Mouse (Mus musculus) right cerebral cortex, postnatal 14 days (tissue): ENCODE results near the gene Slc6a12.

Source experiments
- DNase-seq: peaks from one replicate; pipeline ENCODE4 v3.0.0; 2022

Gene Slc6a12

DNA sequence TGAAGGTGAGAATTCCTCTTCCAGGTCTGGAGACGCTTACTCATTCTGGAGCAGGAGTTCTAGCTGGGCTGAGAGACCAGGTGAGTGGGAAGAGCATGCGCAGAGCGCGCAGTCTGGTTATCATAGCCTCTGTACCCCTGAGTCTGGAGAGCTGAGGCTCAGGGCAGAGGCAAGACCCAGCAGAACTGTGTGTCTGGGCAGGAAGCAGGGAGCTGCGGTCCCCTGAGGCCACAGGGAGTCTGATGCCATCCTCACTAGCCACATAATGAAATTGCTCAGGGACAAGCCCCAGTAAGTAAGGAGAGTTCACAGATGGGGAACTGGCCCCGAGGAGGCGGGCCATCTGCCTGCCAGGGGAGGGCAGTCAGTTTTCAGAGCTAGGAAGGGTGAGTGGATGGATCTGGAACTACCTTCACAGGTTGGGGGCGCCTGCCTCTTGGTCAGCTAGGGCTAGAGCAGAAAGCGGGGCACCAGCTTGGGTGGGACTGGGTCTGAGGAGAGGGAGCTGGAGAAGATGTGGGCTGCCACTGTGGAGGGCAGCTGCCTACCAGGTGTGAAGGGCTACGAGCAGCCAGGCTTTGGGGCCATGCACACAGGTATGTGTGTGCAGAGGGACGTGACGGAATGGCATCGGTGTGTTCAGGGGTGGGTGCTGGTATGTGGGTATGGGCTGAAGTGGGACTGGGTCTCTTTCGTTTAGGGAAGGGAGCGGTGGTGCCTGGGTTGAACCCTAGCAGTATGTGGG lies at the start of gene Slc6a12:
Slc6a12 (plus strand) TSS at position 51 of the 745 bp plus-strand sequence.
- no peak for DNase-seq

DNA sequence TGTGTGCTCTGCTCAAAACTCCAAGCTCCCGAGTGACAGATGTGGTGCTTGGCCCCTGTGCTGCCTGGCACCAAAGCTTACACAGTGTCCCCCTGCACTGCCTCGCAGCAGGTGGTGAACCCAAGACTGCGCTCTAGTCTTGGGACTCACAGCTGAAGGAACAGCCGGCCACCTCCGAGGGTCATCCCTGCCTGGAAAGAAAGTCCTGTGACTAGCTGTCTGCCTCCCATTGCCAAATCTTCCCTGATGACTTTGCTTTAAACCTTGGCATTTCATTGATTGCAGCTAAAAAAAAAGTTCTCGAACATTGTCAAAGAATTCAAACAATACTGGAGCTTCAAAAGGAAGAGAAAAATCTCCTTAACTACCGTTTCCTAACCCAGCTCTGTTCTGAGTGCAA lies 43.6 kb upstream of the Slc6a12 start:
- no peak for DNase-seq

DNA sequence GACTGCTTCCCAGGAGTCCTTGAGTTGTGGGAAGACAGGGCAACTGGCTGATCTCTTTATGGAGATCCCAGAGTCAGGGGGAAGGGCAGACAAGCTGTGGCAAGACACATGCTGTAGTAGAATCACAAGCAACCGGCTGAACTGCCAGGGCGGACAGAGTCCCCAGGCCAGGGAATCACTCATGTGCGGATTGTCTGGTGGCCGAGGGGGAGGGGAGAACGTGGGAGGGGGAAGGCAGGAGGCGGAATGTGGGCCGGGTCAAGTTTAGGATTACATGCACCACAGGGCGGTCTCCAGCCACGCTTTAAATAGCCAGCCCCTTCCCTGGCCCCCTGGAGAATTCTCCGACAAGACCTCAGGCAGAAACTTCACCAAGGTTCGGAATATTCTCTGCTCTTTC lies 42.9 kb upstream of the Slc6a12 start, which contains the start of gene Slc6a13:
Slc6a13 (plus strand) TSS at position 274 of the 400 bp plus-strand sequence.
- DNase-seq = no peak

DNA sequence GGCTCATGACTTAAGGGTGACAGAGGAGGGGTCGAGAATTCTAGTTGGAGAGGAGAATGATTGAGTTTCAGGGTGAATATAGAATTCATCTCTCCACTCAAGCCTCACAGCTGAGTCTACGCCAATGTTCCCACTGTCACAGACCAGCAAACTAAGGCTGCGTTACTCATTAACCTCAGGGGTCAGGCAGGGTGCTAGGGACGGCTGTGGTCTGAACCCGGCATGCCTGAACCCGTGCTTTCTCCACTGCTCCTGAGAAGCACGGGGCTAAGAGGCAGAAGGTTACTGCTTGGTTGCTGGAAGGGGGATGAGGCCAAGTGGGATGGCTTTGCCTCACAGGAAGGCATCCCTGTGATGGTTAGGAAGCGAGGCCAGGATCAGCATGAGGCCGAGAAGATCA lies 42.4 kb upstream of the Slc6a12 start:
- DNase-seq = no peak

DNA sequence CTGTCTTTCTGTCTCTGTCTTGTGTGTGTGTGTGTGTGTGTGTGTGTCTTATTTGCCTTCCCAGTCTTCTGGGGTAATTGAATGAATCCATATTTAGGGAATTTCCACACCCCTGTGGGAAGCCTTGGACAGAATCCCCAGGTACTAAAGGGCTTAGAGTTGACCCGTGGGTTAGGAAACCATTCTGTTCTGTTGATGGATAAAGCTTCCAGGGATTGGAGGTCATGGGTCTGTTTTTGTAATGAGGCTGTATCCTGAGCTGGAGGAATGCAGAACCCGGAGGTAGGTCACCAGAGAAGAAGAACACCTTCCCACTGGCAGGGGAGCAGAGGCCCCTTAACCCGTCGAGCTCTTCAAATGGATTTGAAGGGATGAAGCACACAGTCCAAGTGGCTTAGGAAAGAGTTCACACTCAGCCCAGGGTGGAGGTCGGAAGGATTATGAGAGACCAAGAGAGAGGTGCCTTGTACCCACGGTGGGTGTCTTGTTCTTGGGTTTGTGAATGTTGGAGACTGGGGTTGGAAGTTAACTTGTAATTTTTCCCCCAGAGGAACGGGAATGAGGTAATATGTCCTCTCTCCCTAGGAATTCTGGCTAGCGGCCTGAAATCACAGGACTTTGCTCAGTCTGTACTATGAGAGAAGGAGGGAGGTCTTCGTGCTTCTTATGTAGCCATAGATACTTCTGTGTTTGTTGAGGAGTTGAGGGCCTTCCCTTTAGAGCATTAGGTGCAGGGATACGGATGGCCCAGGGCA lies 39.2 kb upstream of the Slc6a12 start:
- DNase-seq = no peak

DNA sequence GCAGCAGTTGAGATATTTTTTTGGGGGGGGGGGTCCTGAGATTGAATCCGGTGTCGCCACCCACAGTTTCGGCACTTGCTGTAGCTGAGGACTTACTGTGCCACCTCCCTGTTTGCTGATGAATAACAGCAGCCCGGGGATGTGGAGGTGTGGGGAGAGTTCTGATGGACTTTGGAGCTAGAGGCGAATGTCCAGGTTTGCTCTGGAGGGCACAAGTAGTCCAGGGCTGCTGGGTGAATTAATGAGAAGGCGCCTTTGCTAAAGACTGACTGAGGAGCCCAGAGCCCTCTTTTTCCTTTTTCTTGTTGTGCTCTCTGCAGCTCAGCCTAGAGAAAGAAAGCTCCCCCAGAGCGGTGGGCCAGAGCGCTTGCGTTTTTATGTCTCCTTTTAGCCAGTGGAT lies 38.2 kb upstream of the Slc6a12 start:
- DNase-seq = no peak

DNA sequence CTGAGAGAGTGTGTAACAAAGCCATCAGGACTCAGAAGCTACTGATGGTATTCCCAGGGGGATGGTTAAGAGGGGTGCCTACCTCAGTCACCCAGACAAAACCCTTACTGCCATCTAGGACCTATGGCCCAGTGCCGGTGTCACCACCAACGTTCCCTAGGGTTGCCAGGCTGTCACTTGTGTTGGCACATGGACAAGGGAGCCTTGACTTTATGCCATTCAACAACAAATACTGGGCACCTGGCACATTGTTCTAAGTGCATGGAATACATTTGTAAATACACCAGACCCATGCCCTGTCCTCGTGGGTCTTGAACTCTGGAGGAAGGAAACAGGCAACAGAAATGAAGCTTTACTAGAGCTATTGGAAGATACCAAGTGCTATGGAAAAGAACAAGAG lies 37.3 kb upstream of the Slc6a12 start:
- no peak for DNase-seq

DNA sequence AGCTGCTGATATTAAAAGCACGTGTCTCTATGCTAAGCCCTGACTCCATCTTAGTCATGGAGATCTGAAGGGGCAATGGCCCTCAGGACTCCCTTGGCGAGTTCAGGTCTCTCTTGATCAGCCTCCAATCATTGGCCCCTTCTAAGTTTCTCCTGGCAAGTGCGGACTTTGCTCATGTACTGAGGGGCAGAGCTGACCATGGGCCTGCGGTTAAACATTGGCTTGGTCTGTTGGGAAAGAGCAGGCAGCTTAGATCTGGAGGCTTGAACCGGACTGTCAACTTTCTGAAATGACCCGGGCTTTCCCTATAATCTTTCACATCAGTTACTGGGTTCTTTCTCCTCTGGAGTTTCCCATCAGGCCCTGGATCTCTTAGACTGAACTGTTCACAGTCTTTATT lies 31.9 kb upstream of the Slc6a12 start:
- DNase-seq = no peak

DNA sequence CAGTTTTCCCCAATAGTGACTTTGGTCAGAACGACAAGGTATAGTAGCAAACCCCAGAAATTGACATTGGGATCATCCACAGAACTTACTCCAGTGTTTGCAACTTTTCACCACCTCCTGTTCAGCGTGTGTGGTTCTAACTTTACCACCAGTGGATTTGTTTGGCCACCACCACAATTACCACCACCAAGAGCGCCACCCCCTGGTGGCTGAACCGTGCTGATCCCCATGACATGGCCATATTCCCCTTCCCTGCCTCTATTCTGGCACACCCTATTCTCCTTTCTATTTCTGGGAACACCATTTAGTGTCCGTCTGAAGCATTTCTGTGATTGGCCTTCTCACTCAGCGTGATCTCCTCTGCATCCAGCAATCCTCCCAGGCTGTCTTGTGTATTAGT lies 23.8 kb upstream of the Slc6a12 start:
- DNase-seq = no peak

DNA sequence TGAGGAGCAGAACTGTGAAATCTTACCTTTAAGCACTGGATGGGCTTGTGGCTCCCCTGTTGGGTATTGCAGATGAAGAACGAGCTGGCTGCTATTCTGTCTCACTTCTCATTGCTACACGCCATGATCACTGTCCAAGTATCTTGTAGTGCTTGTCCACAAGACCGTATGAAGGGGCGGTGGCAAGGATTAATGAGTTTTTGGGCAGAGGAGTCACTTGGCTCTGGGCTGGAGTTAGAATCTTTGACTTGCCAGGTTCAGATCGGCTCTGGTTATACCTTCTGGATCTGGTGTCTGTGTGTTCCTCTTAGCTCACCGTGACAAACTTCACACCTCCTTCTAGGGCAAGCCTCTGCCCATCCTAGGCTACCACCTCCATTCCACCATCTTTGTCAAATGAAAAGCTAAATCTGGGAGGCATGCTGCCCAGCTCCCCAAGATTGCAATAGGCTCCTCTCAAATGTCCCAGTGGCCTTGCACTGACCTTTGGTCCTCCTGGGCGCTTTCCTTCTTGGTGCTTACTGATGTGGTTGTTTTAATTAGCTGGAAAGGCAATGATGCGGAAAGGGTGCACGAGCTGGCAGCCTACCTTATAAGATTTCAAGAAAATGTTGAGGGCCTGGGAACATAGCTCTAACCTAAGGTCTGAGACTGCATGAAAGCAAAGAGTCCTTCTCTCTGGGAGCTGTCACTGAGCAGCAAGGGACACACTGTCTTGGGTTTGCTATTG lies 20.3 kb upstream of the Slc6a12 start:
- DNase-seq = no peak

DNA sequence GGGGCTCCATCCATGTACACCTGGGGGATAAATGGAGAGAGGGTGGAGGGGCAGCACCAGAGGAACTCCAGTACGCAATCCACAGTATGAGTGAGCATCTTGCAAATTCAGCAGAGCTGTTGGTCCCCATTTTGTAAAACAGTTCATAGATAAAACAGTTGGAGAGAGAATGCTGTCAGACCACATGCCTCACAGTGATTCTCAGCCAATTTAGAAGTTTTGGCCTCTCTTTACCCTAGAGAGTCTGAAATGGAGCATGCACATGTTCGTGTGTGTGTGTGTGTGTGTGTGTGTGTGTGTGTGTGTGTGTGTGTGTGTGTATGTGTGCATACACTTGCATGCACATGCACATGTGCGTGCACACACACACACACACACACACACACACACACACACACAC lies 17.6 kb upstream of the Slc6a12 start:
- no peak for DNase-seq

DNA sequence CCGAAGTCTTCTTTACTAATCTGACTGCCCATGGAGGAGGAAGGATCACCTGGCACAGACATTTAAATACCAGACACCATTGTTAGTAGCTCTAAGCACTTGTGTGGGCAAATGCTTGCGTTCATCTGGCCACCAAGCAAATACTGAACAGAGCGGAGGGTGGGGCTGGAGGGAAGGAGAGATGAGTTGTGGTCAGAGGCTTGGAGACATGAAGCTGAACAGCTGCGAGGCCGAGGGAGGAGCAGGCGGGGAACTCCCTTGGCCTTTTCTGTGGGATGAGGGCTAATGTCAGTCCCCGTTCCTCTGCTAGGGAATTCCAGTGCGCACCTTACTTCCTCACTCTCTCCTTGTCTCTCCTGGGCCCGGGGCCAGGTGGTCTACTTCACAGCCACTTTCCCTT lies 17.1 kb upstream of the Slc6a12 start:
- no peak for DNase-seq

DNA sequence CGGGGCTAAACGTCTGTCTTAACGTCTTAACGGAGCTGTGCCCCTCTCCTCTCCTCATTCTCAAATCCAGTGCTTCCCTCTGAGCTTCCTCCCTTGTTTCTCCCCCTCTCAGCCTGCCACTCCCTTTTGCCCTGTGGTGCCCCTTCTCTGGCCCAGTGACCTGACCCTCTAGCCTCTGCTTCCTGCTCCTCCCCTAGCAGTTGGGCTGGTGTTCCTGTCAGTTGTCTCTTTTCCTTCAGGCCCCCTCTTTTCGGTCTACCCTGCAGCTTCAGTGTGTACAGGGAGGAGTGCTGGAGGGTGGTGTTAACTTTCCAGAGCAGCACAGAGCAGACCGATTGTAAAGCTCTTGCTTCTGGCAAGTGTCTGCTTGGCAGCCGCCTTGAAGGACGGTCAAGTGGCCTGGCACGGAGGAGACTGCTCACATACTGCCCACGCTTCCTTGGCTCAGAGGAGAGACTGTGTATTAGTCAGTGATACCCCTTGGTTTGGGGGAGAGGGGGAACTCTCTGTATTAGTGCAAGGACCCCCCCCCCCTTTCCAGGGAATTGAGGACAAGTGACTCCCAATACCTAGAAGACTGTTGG lies 16.3 kb upstream of the Slc6a12 start:
- no peak for DNase-seq

DNA sequence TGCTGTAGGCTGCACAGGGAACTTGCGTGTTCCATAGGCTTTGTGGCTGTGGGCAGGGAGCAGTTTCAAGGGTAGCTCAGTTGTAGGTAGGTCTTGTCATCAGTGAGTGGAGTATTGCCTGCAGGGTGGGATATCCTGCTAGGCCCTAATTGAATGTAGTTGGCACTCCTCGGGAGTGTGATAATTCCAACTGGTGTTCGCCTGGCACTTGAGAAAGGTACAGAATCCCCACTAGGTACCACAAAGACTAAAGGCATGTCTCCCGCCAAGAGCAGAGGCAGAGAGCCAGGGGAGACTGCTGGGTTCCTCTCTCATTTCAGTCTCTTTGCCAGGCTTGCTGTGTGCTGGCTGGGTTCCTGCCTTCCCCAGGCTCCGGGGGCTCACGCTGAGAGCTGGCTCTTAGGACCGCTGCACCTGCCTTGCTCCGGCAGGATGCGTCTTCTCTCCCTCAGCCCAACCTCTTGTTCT lies 14.4 kb upstream of the Slc6a12 start:
- DNase-seq = peak; percentile 32

DNA sequence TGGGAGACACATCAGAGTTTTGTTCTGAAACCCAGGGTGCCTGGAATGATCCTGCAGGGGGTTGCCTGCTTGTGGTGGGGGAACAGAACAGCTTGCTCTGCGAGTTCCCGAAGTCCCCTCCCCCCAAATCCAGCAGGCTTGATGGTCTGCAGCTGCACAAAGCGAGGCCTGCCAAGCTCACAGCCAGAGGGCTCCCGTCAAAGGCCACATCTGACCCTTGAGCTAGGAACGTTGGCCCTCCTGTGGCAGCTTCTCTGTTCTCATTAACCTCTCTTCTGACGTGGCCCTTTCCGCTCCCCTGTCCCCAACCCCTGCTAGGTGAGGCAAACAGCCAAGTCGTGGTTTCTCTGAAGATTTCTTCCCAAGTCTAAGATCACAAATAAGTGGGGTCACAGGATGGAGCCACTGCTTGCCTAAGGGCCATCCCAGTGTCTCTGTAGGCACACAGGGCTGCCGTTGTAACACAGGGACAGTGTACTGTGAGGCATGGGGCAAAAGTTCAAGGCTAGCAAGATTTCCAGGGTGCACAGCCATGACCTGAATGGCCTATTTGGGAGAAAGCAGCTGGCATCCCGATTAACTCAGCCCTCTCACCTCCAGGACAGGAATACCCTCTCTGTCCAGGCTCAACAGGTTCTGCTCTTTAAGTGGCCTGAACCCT lies 12.9 kb upstream of the Slc6a12 start:
- DNase-seq = no peak

DNA sequence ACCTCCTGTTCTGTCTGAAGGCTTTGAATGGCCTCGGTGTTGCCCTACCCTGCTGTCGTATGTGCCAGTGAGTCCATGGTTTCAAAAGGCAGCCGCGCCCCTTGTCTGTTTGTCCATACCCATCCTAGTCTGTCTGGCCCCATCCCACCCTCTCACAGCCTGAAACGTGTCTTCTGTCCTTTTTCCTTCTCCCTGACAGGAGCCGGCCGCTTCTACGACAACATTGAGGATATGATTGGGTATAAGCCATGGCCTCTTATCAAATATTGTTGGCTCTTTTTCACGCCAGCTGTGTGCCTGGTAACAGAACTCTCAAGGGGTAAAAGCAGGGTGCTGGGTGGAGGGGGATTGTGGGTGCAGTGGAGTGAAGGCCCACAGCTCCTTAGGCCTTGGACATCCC lies 7.0 kb upstream of the Slc6a12 start:
- no peak for DNase-seq

DNA sequence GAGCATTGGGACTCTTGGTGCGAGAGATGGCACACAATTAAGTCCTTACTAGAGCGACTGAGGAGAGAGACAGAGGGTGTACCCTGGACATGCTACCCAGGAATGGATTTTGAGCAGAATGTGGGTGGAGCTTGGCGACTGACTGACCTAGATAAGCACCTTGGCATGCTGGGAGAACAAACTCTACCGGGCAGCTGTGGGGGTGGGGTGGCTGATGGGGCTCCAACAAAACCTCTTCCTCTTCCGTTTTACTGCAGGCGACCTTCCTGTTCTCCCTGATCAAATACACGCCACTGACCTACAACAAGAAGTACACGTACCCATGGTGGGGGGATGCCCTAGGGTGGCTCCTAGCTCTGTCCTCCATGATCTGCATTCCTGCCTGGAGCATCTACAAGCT lies 6.3 kb upstream of the Slc6a12 start:
- DNase-seq = no peak

DNA sequence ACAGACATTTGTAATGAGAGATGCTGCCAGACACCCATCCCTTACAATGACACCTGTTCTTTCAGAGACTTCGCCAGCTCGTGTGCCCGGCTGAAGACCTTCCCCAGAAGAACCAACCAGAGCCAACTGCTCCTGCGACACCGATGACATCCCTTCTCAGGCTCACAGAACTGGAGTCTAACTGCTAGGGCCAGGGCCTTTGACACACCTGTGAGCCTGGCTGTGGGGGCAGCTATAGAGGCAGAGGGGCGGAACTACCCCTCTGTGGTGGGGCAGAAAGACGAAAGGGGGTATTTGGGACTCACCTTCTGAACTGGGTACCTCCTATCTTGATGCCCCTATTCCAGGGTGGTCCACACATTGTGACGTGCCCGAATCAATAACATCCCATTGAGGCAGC lies 5.6 kb upstream of the Slc6a12 start:
- DNase-seq = no peak

DNA sequence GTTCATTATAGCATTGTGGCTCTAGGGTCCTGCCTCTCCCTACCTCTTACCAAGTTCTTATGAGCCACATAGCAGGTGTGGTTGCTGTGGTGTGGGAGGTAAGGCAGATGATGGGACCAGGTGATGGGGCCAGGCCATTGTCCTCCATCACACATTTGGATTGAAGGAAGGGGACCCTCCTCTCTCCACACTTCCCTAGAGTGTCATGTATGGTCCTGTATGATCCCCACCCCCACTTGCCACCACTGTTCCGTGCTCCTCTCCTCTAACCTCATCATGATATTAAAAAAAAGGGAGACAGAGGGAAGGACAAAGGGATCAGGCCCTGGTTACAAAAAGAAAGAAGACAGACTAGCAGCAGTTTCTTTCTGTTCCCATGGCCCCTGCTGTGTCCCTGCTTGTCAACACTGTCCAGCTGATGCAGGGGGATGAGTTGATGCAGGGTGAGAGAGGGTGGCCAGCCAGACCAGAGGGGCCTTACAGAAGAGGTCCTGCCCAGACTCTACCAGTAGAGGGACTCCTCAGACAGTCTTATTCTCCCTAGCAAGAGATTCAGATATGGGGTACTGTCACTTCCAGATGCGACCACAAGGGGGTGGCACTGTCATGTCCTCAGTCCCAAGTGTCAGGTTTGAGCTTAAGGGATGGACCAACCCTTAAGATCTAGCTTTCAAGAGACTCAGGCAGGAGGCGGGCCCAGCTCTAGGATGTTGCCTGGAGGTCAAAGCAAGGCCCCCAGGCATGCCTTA lies 4.9 kb upstream of the Slc6a12 start:
- peak; percentile 82 for DNase-seq

DNA sequence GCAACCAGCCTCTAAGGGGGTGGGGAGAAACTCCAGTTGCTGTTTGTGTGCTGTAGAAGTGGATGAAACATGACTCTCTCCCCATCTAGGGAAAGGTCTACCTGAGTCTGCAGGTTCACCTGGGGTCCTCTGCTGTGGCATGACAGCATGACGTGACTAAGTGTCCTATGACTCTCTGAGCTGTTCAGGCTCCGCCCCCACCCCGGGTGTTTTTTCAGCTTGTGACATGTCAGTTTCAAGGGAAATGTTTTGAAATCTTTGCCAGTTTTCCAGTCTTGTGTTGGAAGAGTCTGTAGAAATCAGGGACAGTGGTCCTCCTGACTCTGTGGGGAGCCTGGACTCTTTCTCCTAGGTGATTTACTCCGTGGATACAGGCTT lies 4.4 kb upstream of the Slc6a12 start:
- no peak for DNase-seq

DNA sequence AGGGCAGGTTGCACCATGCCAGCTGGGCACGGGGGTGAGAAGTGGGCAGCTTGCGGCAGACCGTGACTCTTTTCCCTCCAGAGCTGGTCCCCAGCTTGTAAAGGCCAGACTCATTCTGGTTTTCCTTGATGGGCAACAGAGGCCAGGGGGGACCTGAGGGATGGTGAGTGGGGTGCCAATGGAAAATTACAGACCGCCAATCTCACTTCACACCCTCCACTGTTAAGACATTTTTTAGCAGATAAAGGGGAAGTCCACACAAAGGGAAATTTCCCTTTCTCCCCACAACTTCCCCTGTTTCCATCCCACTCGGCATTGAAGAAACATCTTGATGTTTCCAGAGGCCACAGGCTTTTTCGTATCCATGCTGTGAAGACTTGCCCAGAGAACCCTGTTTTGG lies 1.2 kb upstream of the Slc6a12 start:
- DNase-seq = no peak

DNA sequence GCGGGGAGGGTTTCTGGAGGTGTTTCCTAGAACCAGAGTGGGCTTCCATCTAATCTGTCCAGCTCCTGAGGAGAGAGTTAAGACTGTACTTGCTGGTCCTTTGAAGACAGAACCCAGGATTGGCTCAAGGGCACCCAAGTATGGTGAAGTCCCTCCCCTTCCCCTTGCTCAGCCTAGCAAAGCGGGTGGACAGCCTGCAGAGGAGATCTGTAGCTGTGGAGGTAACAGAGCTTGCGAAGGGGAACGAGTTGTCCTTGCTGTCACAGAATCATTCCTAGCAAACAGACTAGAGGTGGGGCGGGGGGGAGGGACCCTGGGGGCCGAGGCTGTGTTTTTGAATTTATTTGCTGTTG lies 871 bp downstream of the Slc6a12 start:
- DNase-seq = no peak
